Mouse (Mus musculus) forebrain, embryonic 16.5 days (tissue): Measurements from ENCODE around the gene Acsl3. TPM values are rescaled to one million over a fixed set of nuclear protein-coding genes. Genes with fewer than 3 reads are reported as not detected.

Experiments used
- ATAC-seq: fragments of 200-750 bp; cut with Nextera tagmentation; 2 replicates; pipeline ENCODE4 v1.8.0; 2017; ENCODE audit warnings: mild to moderate bottlenecking, moderate library complexity
- H3K27ac ChIP-seq: fragments of 300-500 bp; sonication (generic); 2 replicates; pipeline ENCODE4 v1.5.1; 2014; ENCODE audit warnings: low read length, control low read depth
- H3K27me3 ChIP-seq: fragments of 300-500 bp; sonication (generic); replicated peaks from 2 replicates; pipeline ENCODE4 v1.6.1; 2014; ENCODE audit warnings: low read length; ENCODE audit not compliant: control insufficient read depth, insufficient read depth
- H3K36me3 ChIP-seq: fragments of 300-500 bp; sonication (generic); 2 replicates; pipeline ENCODE4 v1.6.1; 2014; ENCODE audit not compliant: control insufficient read depth, insufficient read depth
- H3K4me1 ChIP-seq: fragments of 300-500 bp; sonication (generic); replicated peaks from 2 replicates; pipeline ENCODE4 v1.6.1; 2014; ENCODE audit warnings: low read length; ENCODE audit not compliant: control insufficient read depth, insufficient read depth
- H3K4me2 ChIP-seq: fragments of 300-500 bp; sonication (generic); 2 replicates; pipeline ENCODE4 v1.6.1; 2014; ENCODE audit warnings: mild to moderate bottlenecking, low read length, control low read depth
- H3K4me3 ChIP-seq: fragments of 300-500 bp; sonication (generic); replicated peaks from 2 replicates; pipeline ENCODE4 v1.5.1; 2014; ENCODE audit warnings: mild to moderate bottlenecking, low read length, control low read depth
- H3K9ac ChIP-seq: fragments of 300-500 bp; sonication (generic); replicated peaks from 2 replicates; pipeline ENCODE4 v1.6.1; 2014; ENCODE audit warnings: low read depth, low read length, control low read depth
- H3K9me3 ChIP-seq: fragments of 300-500 bp; sonication (generic); 2 replicates; pipeline ENCODE4 v1.6.1; 2016; ENCODE audit warnings: low read length; ENCODE audit not compliant: control insufficient read depth
- WGBS: fragments of 180-500 bp; shearing (Covaris S2); extraction: QIAGEN DNeasy Blood & Tissue Kit; methylation state at CpG from one replicate; pipeline ENCODE4 v1.1.7; 2014; 5-methylcytosine and 5-hydroxymethylcytosine counted together
- polyA plus RNA-seq: library from polyadenylated mRNA; unstranded; fragments of >200 nt; fragmentation: Nextera tagmentation; extraction: Ambion mirVana; gene quantifications from 2 replicates; pipeline ENCODE4 v1.2.1, GENCODE M21; 2015

The Acsl3 gene
- polyA plus RNA-seq, 1 experiment from 2014 or later, result 87.6 TPM

DNA sequence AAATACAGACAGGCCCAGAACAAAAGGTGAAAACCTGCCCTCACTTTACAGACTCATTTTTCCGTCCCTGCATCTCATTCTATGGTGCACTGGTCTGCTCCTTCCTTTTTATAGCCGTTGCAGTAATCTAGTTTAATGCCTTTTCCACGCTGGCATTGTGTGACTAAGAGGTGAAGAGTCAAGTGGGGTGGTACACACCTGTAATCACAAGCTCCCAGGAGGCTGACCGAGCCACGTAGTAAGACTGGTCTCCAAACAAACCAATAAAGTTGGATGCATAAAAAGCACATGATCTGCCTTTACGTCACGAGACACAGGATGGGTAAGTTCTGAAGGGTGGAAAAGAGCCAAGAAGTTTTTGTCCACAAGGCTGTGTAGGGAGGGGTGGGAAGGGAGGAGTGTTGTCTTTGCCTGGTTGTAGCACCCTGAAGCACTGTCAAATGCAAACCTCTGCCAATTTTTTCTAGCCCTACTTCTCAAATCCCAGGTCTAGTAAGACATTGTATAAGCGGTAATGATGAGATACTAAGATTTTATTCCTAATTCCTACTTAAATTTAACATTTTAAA is 10.2 kb upstream of the Acsl3 start:
- Histone ChIP-seq H3K9ac (no peak overlapping the region), H3K4me2 (no peak overlapping the region), H3K36me3 (no peaks in the 10 kb centered on the region), H3K27me3 (no peaks in the 10 kb centered on the region), H3K4me1 (no peaks in the 10 kb centered on the region), H3K4me3 (no peak overlapping the region), H3K27ac (no peak overlapping the region), H3K9me3 (no peaks in the 10 kb centered on the region)
- no peak for ATAC-seq
- WGBS, result 68% methylated on average over 8 of the region's 8 CpGs

DNA sequence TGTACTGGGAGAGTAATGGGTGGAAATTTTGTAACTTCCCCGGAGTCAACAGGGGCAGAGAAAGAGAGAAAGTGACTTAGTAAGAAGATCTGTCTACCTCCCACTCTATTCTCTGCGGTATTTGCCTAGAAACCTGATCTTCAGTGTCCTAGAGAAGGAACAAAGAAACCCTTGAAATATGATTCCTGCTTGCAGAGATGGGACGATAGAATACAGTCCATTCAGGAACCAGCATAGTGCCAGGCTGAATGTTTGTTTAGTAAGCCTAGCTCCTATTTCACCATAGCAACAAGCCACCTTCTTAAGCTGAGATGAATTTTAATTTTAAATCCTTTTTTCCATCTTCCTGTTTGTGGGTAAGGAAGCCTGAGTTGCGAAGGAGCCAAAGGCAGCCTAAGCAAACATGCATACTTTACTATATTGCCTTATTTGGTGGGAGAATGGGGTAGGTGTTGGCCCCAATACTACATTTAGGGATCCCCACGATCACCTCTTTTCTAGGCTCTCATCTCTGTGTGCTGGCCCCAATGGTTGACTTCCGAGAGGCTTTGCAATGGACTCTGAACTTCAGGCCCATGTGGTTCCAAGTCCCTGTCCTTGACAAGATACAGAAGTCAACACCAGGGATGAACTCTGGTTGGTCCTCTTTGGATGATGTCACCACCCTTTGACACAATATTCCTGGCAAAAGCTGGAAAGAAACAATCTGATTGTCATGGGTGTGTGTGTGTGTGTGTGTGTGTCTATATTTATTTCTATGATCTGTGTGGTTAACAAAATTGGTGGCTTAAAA is 8.2 kb upstream of the Acsl3 start:
- H3K4me1 ChIP-seq, result no peaks in the 10 kb centered on the region
- no peak overlapping the region for H3K27ac ChIP-seq
- H3K36me3 ChIP-seq, result no peaks in the 10 kb centered on the region
- H3K9me3 ChIP-seq, result no peaks in the 10 kb centered on the region
- no peak overlapping the region for H3K4me3 ChIP-seq
- ATAC-seq, result no peak
- H3K27me3 ChIP-seq, result no peaks in the 10 kb centered on the region
- 48% methylated on average over 6 of the region's 6 CpGs for WGBS
- no peak overlapping the region for H3K9ac ChIP-seq
- no peak overlapping the region for H3K4me2 ChIP-seq

DNA sequence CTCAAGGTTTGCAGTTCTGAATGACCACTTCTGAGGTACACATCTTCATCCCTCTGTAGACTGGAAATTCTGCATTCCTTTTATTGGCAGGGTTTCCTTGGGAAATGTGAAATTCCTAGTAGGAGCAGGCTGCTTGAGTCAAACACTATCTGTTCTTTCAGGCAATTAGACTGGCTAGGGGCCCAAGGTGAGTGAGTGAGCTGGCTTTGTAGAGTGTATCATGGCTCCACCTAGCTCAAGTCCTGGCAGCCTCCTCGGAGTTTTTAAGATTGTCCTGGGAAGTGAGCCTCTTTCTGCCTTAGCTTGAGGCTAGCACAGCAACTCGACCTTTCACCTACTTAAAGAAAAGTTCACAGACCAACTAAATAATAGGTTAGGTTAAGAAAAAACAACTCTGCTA is 1.2 kb upstream of the Acsl3 start:
- Histone ChIP-seq H3K4me2 (no peak overlapping the region), H3K36me3 (no peaks in the 10 kb centered on the region), H3K9me3 (no peaks in the 10 kb centered on the region), H3K9ac (no peak overlapping the region), H3K27ac (no peak overlapping the region), H3K4me1 (peaks cover 29% of the 10 kb centered on the region), H3K4me3 (no peak overlapping the region), H3K27me3 (no peaks in the 10 kb centered on the region)
- no peak for ATAC-seq
- 18% methylated on average over 2 of the region's 2 CpGs for WGBS

DNA sequence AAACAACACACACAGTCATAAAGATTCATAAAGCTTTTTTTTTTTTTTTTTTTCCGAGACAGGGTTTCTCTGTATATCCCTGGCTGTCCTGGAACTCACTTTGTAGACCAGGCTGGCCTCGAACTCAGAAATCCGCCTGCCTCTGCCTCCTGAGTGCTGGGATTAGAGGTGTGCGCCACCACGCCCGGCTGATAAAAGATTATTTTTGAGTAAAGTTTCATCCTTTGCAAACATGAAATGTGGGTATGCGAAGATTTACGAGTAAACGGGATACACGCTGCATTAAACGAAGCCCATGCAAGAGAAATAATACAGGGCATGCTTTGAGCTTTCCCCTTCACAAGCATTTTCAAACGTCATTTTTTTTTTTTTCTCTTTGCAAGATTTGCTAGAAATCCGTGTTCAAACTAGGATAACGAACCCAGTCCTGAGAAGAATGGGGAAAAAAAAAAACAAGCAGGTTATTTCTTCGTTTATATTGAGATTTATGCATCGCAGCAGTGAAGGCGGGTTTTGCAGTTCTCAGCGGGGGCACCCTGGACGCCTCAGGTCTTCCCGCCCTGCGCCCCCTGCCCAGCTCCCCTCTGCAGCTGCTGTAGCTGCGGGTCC is 500 bp upstream of the Acsl3 start:
- Histone ChIP-seq H3K4me3 (peak overlapping the region; percentile 97), H3K9me3 (no peaks in the 10 kb centered on the region), H3K9ac (peak overlapping the region; percentile 98), H3K4me2 (peak overlapping the region; percentile 50), H3K27me3 (no peaks in the 10 kb centered on the region), H3K27ac (peak overlapping the region; percentile 97), H3K36me3 (no peaks in the 10 kb centered on the region), H3K4me1 (peaks cover 29% of the 10 kb centered on the region)
- WGBS, result 27% methylated on average over 22 of the region's 22 CpGs
- ATAC-seq, result no peak

- H3K36me3 ChIP-seq, result no peaks in the 10 kb centered on the region
- peak overlapping the region; percentile 97 for H3K27ac ChIP-seq
- H3K9ac ChIP-seq, result peak overlapping the region; percentile 98
- no peaks in the 10 kb centered on the region for H3K27me3 ChIP-seq
- peak overlapping the region; percentile 97 for H3K4me3 ChIP-seq
- no peak for ATAC-seq
- no peaks in the 10 kb centered on the region for H3K9me3 ChIP-seq
- H3K4me1 ChIP-seq, result peaks cover 29% of the 10 kb centered on the region
- WGBS, result under 1% methylated on average over 20 of the region's 20 CpGs
- peak overlapping the region; percentile 60 for H3K4me2 ChIP-seq
These were observed 1.0 kb downstream of the Acsl3 start for GRCm38 (mm10) chr1:78658441-78659269.

- peaks cover 4% of the 10 kb centered on the region for H3K36me3 ChIP-seq
- peaks cover 29% of the 10 kb centered on the region for H3K4me1 ChIP-seq
- peak overlapping the region; percentile 97 for H3K4me3 ChIP-seq
- peak overlapping the region; percentile 98 for H3K9ac ChIP-seq
- peak overlapping the region; percentile 60 for H3K4me2 ChIP-seq
- H3K27ac ChIP-seq, result no peak overlapping the region
- H3K9me3 ChIP-seq, result no peaks in the 10 kb centered on the region
- H3K27me3 ChIP-seq, result no peaks in the 10 kb centered on the region
- no peak for ATAC-seq
- WGBS, result 15% methylated on average over 4 of the region's 4 CpGs
These were observed 1.7 kb downstream of the Acsl3 start for GRCm38 (mm10) chr1:78659270-78659823.

GRCm38 (mm10) chr1:78664326-78664725 is 6.7 kb downstream of the Acsl3 start:
- Histone ChIP-seq H3K9me3 (no peaks in the 10 kb centered on the region), H3K27me3 (no peaks in the 10 kb centered on the region), H3K36me3 (peaks cover 17% of the 10 kb centered on the region), H3K4me3 (no peak overlapping the region), H3K4me1 (peaks cover 17% of the 10 kb centered on the region), H3K4me2 (no peak overlapping the region), H3K9ac (no peak overlapping the region), H3K27ac (no peak overlapping the region)
- WGBS, result 82% methylated on average over 4 of the region's 4 CpGs
- ATAC-seq, result no peak

DNA sequence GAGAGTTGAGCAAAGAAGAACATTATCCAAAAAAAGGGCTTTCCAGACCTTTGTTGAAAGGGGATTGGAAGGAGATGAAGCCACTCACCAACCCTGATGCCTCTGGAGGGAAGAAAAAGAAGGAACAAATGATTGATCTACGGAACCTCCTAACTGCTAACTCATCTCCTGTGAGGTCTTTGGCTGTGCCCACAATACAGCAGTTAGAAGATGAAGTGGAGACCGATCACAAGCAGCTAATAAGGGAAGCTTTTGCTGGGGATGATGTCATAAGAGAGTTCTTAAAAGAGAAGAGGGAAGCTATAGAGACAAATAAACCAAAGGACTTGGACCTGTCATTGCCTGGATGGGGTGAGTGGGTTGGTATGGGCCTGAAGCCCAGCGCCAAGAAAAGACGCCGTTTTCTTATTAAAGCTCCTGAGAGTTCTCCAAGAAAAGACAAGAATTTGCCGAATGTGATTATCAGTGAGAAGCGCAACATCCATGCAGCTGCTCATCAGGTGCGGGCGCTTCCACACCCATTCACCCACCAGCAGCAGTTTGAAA is 8.4 kb downstream of the Acsl3 start:
- peaks cover 17% of the 10 kb centered on the region for H3K36me3 ChIP-seq
- H3K9me3 ChIP-seq, result no peaks in the 10 kb centered on the region

More for the DNA sequence above, 8.4 kb downstream of the Acsl3 start:
- Histone ChIP-seq H3K9ac (no peak overlapping the region), H3K4me2 (no peak overlapping the region), H3K27ac (no peak overlapping the region), H3K4me1 (peaks cover 4% of the 10 kb centered on the region), H3K27me3 (no peaks in the 10 kb centered on the region), H3K4me3 (no peak overlapping the region)
- ATAC-seq, result no peak
- 94% methylated on average over 9 of the region's 9 CpGs for WGBS
